Mouse (Mus musculus): Measurements from ENCODE around the gene Agap1. TPM values are rescaled to one million over a fixed set of nuclear protein-coding genes. Genes with fewer than 3 reads are reported as not detected.
A peak's percentile ranks its signal among the peaks of the same experiment; 100 is the strongest.

Agap1 gene
- polyA plus RNA-seq, 1 experiment from 2014 or later: 27.2 TPM

GRCm38 (mm10) chr1:89601349-89601748, 146.7 kb downstream of the Agap1 start:
- DNase-seq (ENCODE audit: low spot score): no peak
- H3K27ac ChIP-seq: no peak overlapping the region
- no peak overlapping the region for H3K4me3 ChIP-seq
- no peaks in the 10 kb centered on the region for H3K27me3 ChIP-seq (ENCODE audit: insufficient read depth, poor library complexity, severe bottlenecking)
- H3K36me3 ChIP-seq: peaks cover 11% of the 10 kb centered on the region
- peaks cover 69% of the 10 kb centered on the region for H3K4me1 ChIP-seq (replicated peaks)
- 89% methylated on average over 7 of the region's 7 CpGs for WGBS
- no peaks in the 10 kb centered on the region for H3K9me3 ChIP-seq

DNA sequence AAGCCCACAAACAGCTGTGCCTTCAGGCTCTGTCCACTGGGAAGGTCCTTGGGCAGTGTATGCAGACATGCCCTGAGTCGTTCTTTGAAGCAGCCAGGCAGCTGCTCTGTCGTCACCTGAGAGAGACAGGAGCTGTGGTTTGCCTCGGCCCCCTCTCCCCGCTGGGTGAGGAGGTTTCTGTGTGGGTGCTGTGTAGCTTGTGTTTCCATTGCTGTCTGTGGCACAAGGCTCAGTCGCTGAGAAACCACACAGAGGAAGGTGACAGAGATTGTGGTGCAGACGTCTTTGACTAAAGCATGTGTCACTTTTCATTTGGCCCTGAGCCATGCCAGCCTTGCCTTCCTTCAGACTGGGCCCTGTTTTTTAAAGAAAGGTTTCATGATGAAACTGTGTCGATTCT, 148.3 kb downstream of the Agap1 start:
- no peaks in the 10 kb centered on the region for H3K27me3 ChIP-seq (ENCODE audit: insufficient read depth, poor library complexity, severe bottlenecking)
- H3K4me3 ChIP-seq: no peak overlapping the region
- WGBS: 65% methylated on average over 7 of the region's 7 CpGs
- H3K4me1 ChIP-seq (replicated peaks): peaks cover 71% of the 10 kb centered on the region
- H3K9me3 ChIP-seq: no peaks in the 10 kb centered on the region
- H3K27ac ChIP-seq: peak overlapping the region; percentile 60; the same call in 1 of the 2 replicates
- H3K36me3 ChIP-seq: peaks cover 16% of the 10 kb centered on the region
- no peak for DNase-seq (ENCODE audit: low spot score)

GRCm38 (mm10) chr1:89606612-89607011, 152.0 kb downstream of the Agap1 start:
- Histone ChIP-seq H3K36me3 (peaks cover 42% of the 10 kb centered on the region), H3K27ac (no peak overlapping the region), H3K4me3 (no peak overlapping the region), H3K27me3 (ENCODE audit: insufficient read depth, poor library complexity, severe bottlenecking) (no peaks in the 10 kb centered on the region), H3K9me3 (no peaks in the 10 kb centered on the region), H3K4me1 (replicated peaks) (peaks cover 37% of the 10 kb centered on the region)
- WGBS: 42% methylated on average over 5 of the region's 5 CpGs
- peak; percentile 64 for DNase-seq (ENCODE audit: low spot score)

DNA sequence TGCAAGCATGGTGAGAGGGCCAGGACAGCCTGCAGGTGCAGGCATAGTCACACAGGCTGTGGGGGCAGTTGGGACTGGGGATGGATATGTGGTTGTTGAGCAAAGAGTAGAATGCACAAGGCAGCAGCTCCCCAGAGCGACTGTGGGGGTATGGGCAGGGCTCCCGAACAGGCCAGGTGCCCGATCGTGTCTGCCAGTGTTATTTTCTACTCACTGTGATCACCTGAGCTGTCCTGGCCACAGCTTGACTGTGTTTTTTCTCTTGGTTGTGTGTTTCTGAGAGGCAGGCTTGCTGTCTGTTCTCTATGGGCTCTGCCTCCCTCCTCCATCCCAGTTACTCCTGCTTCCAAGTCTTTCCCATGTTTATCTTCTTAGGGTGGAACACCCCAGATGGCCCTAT, 154.2 kb downstream of the Agap1 start:
- H3K27me3 ChIP-seq (ENCODE audit: insufficient read depth, poor library complexity, severe bottlenecking): no peaks in the 10 kb centered on the region
- WGBS: 96% methylated on average over 4 of the region's 4 CpGs
- H3K9me3 ChIP-seq: no peaks in the 10 kb centered on the region
- no peak for DNase-seq (ENCODE audit: low spot score)
- peaks cover 61% of the 10 kb centered on the region for H3K36me3 ChIP-seq
- H3K27ac ChIP-seq: no peak overlapping the region
- peaks cover 18% of the 10 kb centered on the region for H3K4me1 ChIP-seq (replicated peaks)
- no peak overlapping the region for H3K4me3 ChIP-seq

DNA sequence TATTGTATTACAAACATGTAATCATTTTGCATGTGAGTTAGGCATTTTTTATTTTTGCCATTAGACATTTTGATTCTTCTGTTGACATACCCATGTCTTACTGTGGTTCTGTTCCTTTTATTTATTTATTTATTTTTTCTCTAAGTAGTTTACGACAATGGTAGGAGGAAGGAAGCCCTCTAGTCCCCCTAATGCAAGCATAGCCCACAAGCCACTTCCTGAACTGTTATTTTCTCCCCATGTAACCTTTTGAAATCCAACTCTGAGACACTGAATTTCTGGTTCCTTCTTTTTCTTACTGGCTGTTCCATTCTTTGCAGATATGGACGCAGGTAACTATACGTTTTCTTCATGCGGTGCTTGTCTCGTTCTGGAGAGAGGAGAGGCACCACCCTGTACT, 155.4 kb downstream of the Agap1 start:
- H3K4me1 ChIP-seq (replicated peaks): peaks cover 16% of the 10 kb centered on the region
- no peak overlapping the region for H3K27ac ChIP-seq
- H3K4me3 ChIP-seq: no peak overlapping the region
- H3K9me3 ChIP-seq: no peaks in the 10 kb centered on the region
- H3K36me3 ChIP-seq: peaks cover 73% of the 10 kb centered on the region
- no peaks in the 10 kb centered on the region for H3K27me3 ChIP-seq (ENCODE audit: insufficient read depth, poor library complexity, severe bottlenecking)
- WGBS: 90% methylated on average over 5 of the region's 5 CpGs
- DNase-seq (ENCODE audit: low spot score): no peak

DNA sequence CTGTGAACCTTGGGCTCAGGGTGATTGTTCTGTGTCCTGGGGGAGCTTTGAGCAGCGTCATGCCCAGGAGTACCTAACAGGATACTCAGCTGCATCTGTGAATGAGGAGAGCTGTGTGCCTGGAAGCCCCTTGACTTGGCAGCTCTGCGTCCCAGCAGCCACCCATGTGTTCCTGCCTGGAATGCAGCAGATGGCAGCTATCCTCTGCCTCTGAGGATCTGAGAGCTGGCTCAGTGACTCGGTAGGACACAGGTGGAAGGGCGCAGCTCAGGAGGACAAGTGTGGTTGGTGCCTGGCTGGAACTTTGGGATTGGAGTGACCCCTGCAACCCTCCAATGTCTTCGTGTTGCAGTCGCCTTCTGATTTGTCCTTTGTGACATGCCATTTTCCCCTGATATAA, 156.9 kb downstream of the Agap1 start:
- H3K27ac ChIP-seq: no peak overlapping the region
- no peak for DNase-seq (ENCODE audit: low spot score)
- H3K4me1 ChIP-seq (replicated peaks): peaks cover 20% of the 10 kb centered on the region
- WGBS: 94% methylated on average over 6 of the region's 6 CpGs
- peaks cover 72% of the 10 kb centered on the region for H3K36me3 ChIP-seq
- H3K9me3 ChIP-seq: no peaks in the 10 kb centered on the region
- no peak overlapping the region for H3K4me3 ChIP-seq
- no peaks in the 10 kb centered on the region for H3K27me3 ChIP-seq (ENCODE audit: insufficient read depth, poor library complexity, severe bottlenecking)

DNA sequence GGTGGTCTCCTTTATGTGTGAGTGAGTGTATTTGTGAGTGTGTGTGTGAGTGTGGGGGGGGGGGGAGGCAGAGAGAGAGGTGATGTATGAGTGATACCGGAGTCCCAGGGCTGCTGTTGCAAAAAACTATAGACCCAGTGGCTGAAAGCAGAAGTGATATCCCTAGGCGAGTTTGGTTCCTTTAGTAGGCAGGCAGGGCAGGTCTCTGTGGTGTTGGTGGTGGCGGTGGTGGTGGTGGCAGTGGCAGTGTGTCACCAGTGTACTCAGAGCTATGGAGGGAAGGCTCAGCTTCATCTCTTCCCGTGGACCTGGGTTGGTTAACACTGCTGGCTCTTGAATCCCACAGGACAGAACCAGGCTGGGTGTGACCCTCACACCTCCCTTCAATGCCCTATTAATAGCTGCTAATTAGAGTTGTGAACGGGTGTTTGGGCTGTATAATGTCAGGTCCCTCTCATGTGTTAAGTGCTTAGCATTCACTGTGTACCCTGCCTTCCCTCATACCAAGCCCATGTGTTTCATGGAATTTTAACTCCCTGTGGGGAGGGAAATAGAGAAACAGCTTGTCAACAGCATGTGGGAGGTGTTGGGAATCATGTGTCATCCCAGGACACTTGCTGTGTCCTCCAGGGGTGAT, 158.7 kb downstream of the Agap1 start:
- 88% methylated on average over 5 of the region's 5 CpGs for WGBS
- Histone ChIP-seq H3K4me1 (replicated peaks) (peaks cover 4% of the 10 kb centered on the region; the same call in 1 of the 2 replicates), H3K9me3 (no peaks in the 10 kb centered on the region), H3K27me3 (ENCODE audit: insufficient read depth, poor library complexity, severe bottlenecking) (no peaks in the 10 kb centered on the region), H3K4me3 (no peak overlapping the region), H3K36me3 (peaks cover 80% of the 10 kb centered on the region), H3K27ac (no peak overlapping the region)
- DNase-seq (ENCODE audit: low spot score): no peak

DNA sequence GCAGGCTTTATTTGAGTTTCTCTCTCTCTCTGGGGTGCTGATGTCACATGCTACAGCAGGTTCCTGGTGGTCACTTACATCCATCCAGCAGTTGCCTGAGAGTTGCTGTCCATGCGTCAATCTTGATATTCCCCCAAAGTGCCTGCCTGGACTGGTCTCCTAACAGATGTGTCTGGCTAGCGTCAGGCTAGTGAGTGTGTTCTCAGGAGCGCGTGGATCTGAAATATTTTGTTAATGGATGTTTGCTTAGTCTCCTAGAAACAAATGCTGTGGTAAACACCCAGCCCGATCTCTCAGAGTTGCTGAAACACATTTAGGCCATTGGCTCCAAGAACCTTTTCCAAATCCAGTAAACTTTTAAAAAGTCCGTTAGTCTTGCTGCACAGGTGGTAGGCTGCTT, 161.9 kb downstream of the Agap1 start:
- Histone ChIP-seq H3K36me3 (peaks cover 56% of the 10 kb centered on the region), H3K4me1 (replicated peaks) (peaks cover 19% of the 10 kb centered on the region), H3K27me3 (ENCODE audit: insufficient read depth, poor library complexity, severe bottlenecking) (no peaks in the 10 kb centered on the region), H3K9me3 (no peaks in the 10 kb centered on the region), H3K27ac (no peak overlapping the region), H3K4me3 (no peak overlapping the region)
- WGBS: 91% methylated on average over 6 of the region's 6 CpGs
- no peak for DNase-seq (ENCODE audit: low spot score)

DNA sequence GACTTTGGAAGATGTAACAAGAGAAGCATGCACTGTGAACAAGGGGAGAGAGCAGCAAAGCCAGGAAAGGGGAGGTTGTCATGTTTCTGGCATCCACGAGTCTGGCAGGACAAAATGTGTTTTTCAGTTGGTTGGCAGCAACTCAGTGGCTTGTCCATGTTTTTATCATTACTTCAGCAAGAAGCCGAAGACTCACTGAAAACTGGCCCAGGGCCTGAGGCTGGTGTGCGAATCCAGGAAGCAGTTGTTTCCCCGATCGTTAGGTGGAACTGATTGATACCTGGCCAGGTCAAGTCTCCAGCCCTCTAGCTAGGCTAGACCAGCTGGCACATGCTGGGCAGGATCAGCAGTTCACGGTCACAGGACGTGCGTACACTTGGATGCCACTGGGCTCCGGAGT, 162.7 kb downstream of the Agap1 start:
- H3K4me1 ChIP-seq (replicated peaks): peaks cover 25% of the 10 kb centered on the region
- H3K27ac ChIP-seq: no peak overlapping the region
- peaks cover 54% of the 10 kb centered on the region for H3K36me3 ChIP-seq
- no peak overlapping the region for H3K4me3 ChIP-seq
- DNase-seq (ENCODE audit: low spot score): no peak
- no peaks in the 10 kb centered on the region for H3K27me3 ChIP-seq (ENCODE audit: insufficient read depth, poor library complexity, severe bottlenecking)
- no peaks in the 10 kb centered on the region for H3K9me3 ChIP-seq
- 95% methylated on average over 9 of the region's 9 CpGs for WGBS

DNA sequence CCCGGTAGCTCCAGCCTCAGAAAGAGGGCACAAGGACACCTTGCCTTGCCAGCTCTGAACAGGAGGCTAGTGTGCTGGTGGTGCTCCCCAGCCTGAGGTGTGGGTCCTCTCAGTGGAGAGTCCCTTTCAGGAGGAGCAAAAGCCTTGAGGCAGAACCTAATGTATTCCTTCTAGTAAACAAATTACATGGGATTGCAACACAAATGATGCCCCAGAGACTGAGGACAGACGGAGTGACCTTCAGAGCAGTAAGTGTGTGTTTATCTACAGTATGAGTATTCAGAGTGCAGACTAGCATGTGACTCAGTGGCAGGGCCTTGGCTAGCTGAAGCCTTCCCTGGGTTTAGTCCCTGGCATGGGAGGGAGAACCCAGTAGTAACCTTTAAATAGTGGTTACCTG, 165.4 kb downstream of the Agap1 start:
- Histone ChIP-seq H3K36me3 (peaks cover 38% of the 10 kb centered on the region), H3K27ac (no peak overlapping the region), H3K27me3 (ENCODE audit: insufficient read depth, poor library complexity, severe bottlenecking) (no peaks in the 10 kb centered on the region), H3K4me1 (replicated peaks) (peaks cover 25% of the 10 kb centered on the region), H3K4me3 (no peak overlapping the region), H3K9me3 (no peaks in the 10 kb centered on the region)
- no peak for DNase-seq (ENCODE audit: low spot score)
- 88% methylated on average over 2 of the region's 2 CpGs for WGBS

GRCm38 (mm10) chr1:89621014-89621791, 166.6 kb downstream of the Agap1 start:
- H3K27me3 ChIP-seq (ENCODE audit: insufficient read depth, poor library complexity, severe bottlenecking): no peaks in the 10 kb centered on the region

DNA sequence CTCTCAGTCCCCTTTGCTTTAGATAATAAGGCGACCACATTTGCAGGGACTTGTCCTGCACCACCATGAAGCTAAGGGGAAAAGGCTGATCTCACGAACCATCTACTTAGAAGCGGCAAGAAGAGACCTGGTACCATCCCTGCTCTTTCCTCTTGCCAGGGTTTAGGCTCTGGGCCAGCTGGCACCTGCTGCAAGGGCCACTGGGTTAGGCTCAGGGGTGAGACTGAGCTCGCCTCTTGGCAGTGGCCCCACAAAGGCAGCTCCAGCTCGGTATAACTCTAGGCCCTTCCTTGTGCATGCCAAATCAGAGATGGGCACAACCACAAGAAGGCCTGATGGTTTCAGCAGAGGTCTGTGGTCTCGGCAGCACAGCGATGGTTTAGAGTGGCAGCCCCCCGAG, 167.3 kb downstream of the Agap1 start:
- no peaks in the 10 kb centered on the region for H3K27me3 ChIP-seq (ENCODE audit: insufficient read depth, poor library complexity, severe bottlenecking)
- WGBS: 90% methylated on average over 8 of the region's 8 CpGs
- H3K4me3 ChIP-seq: no peak overlapping the region
- H3K27ac ChIP-seq: peak overlapping the region; percentile 16; the same call in 1 of the 2 replicates
- H3K4me1 ChIP-seq (replicated peaks): peaks cover 27% of the 10 kb centered on the region
- no peaks in the 10 kb centered on the region for H3K9me3 ChIP-seq
- H3K36me3 ChIP-seq: peaks cover 35% of the 10 kb centered on the region
- DNase-seq (ENCODE audit: low spot score): no peak

More at GRCm38 (mm10) chr1:89621014-89621791, 166.6 kb downstream of the Agap1 start:
- peaks cover 23% of the 10 kb centered on the region for H3K4me1 ChIP-seq (replicated peaks)
- H3K36me3 ChIP-seq: peaks cover 35% of the 10 kb centered on the region
- peak overlapping the region; percentile 35; the same call in 1 of the 2 replicates for H3K27ac ChIP-seq
- no peaks in the 10 kb centered on the region for H3K9me3 ChIP-seq
- no peak overlapping the region for H3K4me3 ChIP-seq
- WGBS: 61% methylated on average over 8 of the region's 8 CpGs
- DNase-seq (ENCODE audit: low spot score): no peak

GRCm38 (mm10) chr1:89622801-89623200, 168.2 kb downstream of the Agap1 start:
- no peaks in the 10 kb centered on the region for H3K27me3 ChIP-seq (ENCODE audit: insufficient read depth, poor library complexity, severe bottlenecking)
- H3K4me3 ChIP-seq: no peak overlapping the region
- peaks cover 34% of the 10 kb centered on the region for H3K4me1 ChIP-seq (replicated peaks)
- WGBS: 90% methylated on average over 7 of the region's 7 CpGs
- H3K27ac ChIP-seq: no peak overlapping the region
- H3K9me3 ChIP-seq: no peaks in the 10 kb centered on the region
- DNase-seq (ENCODE audit: low spot score): no peak
- H3K36me3 ChIP-seq: peaks cover 26% of the 10 kb centered on the region

Data from hindbrain, embryonic 10.5 days (tissue).